Mouse (Mus musculus) midbrain, embryonic 16.5 days (tissue): ENCODE measurements around the gene Samd5. TPM values are rescaled to one million over a fixed set of nuclear protein-coding genes. Genes with fewer than 3 reads are reported as not detected.

Experiments
- ATAC-seq: fragments of 200-750 bp; cut with Nextera tagmentation; 2 replicates; pipeline ENCODE4 v1.8.0; 2017; ENCODE audit warnings: moderate TSS enrichment
- H3K27ac ChIP-seq: fragments of 300-500 bp; sonication (generic); 2 replicates; pipeline ENCODE4 v1.5.1; 2014; ENCODE audit warnings: mild to moderate bottlenecking, low read length, mixed read lengths
- H3K27me3 ChIP-seq: fragments of 300-500 bp; sonication (generic); 2 replicates; pipeline ENCODE4 v1.6.1; 2014; ENCODE audit warnings: low read depth, low read length, mixed read lengths; ENCODE audit not compliant: control insufficient read depth, insufficient read depth
- H3K36me3 ChIP-seq: fragments of 300-500 bp; sonication (generic); 2 replicates; pipeline ENCODE4 v1.6.1; 2014; ENCODE audit warnings: mild to moderate bottlenecking, low read length, moderate library complexity, mixed read lengths; ENCODE audit not compliant: control insufficient read depth, insufficient read depth
- H3K4me1 ChIP-seq: fragments of 300-500 bp; sonication (generic); 2 replicates; pipeline ENCODE4 v1.6.1; 2014; ENCODE audit warnings: mild to moderate bottlenecking, low read length, mixed read lengths; ENCODE audit not compliant: control insufficient read depth, insufficient read depth
- H3K4me2 ChIP-seq: fragments of 300-500 bp; sonication (generic); 2 replicates; pipeline ENCODE4 v1.6.1; 2014; ENCODE audit warnings: mild to moderate bottlenecking, low read length, mixed read lengths
- H3K4me3 ChIP-seq: fragments of 300-500 bp; sonication (generic); 2 replicates; pipeline ENCODE4 v1.5.1; 2014; ENCODE audit warnings: low read depth, mild to moderate bottlenecking, low read length, moderate library complexity, mixed read lengths
- H3K9ac ChIP-seq: fragments of 300-500 bp; sonication (generic); 2 replicates; pipeline ENCODE4 v1.6.1; 2014; ENCODE audit warnings: low read depth, low read length, mixed read lengths
- H3K9me3 ChIP-seq: fragments of 300-500 bp; sonication (generic); replicated peaks from 2 replicates; pipeline ENCODE4 v1.6.1; 2014; ENCODE audit warnings: mild to moderate bottlenecking, low read length, mixed read lengths; ENCODE audit not compliant: control insufficient read depth, poor library complexity, severe bottlenecking
- WGBS: fragments of 180-500 bp; shearing (Covaris S2); extraction: QIAGEN DNeasy Blood & Tissue Kit; methylation state at CpG from one replicate; pipeline ENCODE4 v1.1.7; 2014; 5-methylcytosine and 5-hydroxymethylcytosine counted together
- polyA plus RNA-seq: library from polyadenylated mRNA; unstranded; fragments of >200 nt; fragmentation: Nextera tagmentation; extraction: Ambion mirVana; gene quantifications from 2 replicates; pipeline ENCODE4 v1.2.1, GENCODE M21; 2015

Gene Samd5
- polyA plus RNA-seq, 1 experiment from 2014 or later = 7.7 TPM

DNA sequence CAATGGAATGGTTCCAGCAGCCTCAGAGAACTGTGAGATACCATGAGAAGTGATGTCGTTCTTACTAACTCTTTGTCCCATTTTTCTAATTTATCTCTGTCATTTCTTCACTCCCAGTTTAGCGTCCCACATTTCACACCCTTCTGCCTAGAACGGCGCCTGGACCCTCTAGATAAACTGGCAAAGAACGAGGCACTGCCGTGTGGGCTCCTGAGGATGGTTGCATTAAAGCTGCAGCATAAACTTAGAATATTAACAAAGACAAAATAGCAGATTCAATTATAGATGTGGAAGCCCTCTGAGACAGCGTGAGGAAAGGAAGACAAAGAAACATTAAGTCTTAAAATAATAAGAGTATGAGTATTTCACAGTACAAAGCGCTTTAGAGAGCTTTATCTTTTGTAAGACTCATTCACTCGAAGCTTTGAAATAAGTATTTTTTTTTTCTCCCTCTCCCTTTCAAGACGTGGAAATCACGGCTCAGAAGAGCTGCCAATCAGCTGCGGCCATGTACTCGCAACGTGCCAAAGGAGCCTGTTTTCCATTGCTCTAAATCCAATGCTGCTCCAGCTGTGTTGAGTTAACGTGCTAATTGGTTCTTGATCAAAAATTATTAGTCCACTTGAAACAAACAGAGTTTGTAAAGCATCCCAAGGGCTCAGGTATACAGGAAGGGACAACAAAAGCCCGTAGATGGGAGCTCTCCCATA lies 19.1 kb upstream of the Samd5 start:
- H3K4me2 ChIP-seq = peak overlapping the region; percentile 31; the same call in 1 of the 2 replicates
- H3K4me1 ChIP-seq = 0 out of 2 replicates have a peak, but pooled peaks cover 4% of the 10 kb centered on the region
- no peaks in the 10 kb centered on the region for H3K36me3 ChIP-seq
- WGBS = 32% methylated on average over 16 of the region's 16 CpGs
- H3K27me3 ChIP-seq = no peaks in the 10 kb centered on the region
- no peaks in the 10 kb centered on the region for H3K9me3 ChIP-seq
- no peak overlapping the region for H3K4me3 ChIP-seq
- H3K27ac ChIP-seq = peak overlapping the region; percentile 53; the same call in 1 of the 2 replicates
- H3K9ac ChIP-seq = no peak overlapping the region
- ATAC-seq = peak; percentile 70; the same call in 1 of the 2 replicates

GRCm38 (mm10) chr10:9680928-9681327 lies 5.9 kb upstream of the Samd5 start:
- WGBS = 96% methylated on average over 6 of the region's 6 CpGs
- ATAC-seq = no peak
- Histone ChIP-seq H3K27me3 (no peaks in the 10 kb centered on the region), H3K4me2 (no peak overlapping the region), H3K36me3 (no peaks in the 10 kb centered on the region), H3K9ac (no peak overlapping the region), H3K4me3 (no peak overlapping the region), H3K4me1 (peaks cover 15% of the 10 kb centered on the region), H3K9me3 (no peaks in the 10 kb centered on the region), H3K27ac (no peak overlapping the region)

DNA sequence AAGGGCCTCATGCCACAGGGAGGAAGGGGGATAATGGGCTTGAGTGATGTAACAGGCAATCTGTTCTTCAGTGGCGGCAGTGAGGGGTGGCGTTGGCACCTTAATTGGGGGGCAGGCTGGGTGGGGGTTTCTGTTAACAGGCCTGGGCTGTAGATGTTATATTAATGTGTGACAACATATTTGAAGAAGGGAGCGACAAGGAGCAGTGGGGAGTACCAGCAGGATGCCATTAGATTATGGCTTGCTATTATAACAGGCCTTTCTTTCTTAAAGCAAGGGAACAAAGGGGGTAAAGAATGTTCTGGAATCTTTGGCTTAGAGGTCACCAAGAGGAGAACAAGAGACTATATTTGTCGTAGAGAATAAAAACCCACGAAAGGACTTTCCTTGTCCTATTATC lies 4.9 kb upstream of the Samd5 start:
- Histone ChIP-seq H3K9me3 (no peaks in the 10 kb centered on the region), H3K4me3 (no peak overlapping the region), H3K36me3 (no peaks in the 10 kb centered on the region), H3K9ac (no peak overlapping the region), H3K27me3 (no peaks in the 10 kb centered on the region), H3K4me2 (no peak overlapping the region), H3K4me1 (peaks cover 16% of the 10 kb centered on the region), H3K27ac (no peak overlapping the region)
- no peak for ATAC-seq
- WGBS = 26% methylated on average over 5 of the region's 5 CpGs

DNA sequence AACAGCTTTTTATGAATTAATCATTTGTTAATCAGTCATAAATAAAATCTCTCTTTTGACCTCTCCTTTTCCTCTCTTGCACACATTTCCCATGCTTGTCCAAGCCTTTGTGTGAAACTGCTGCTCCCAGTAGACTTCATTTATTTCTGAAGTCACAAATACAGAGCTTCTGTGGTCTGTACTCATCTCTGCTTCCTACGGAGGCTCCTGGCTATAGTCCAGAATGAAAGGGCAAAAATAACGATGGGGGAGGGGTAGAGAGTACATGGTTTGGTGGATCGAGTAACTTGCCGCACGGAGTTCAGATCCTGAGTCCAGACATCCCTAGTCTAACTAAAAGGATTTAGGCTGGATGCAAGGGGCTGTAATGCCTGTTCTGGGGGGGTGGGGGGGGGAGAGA lies 3.1 kb upstream of the Samd5 start:
- Histone ChIP-seq H3K27me3 (no peaks in the 10 kb centered on the region), H3K4me3 (no peak overlapping the region), H3K9ac (no peak overlapping the region), H3K4me2 (no peak overlapping the region), H3K9me3 (no peaks in the 10 kb centered on the region), H3K4me1 (peaks cover 24% of the 10 kb centered on the region), H3K36me3 (no peaks in the 10 kb centered on the region), H3K27ac (no peak overlapping the region)
- ATAC-seq = no peak
- 25% methylated on average over 5 of the region's 5 CpGs for WGBS

- peaks cover 30% of the 10 kb centered on the region for H3K4me1 ChIP-seq
- peak overlapping the region; percentile 12; the same call in 1 of the 2 replicates for H3K27ac ChIP-seq
- H3K36me3 ChIP-seq = no peaks in the 10 kb centered on the region
- H3K9ac ChIP-seq = peak overlapping the region; percentile 32; the same call in 1 of the 2 replicates
- H3K9me3 ChIP-seq = no peaks in the 10 kb centered on the region
- 1% methylated on average over 17 of the region's 17 CpGs for whole genome bisulfite sequencing
- peak; percentile 68 for ATAC-seq
- H3K4me3 ChIP-seq = peak overlapping the region; percentile 12
- H3K4me2 ChIP-seq = peak overlapping the region; percentile 82
- H3K27me3 ChIP-seq = no peaks in the 10 kb centered on the region
Measured at GRCm38 (mm10) chr10:9676886-9677285, 1.9 kb upstream of the Samd5 start.

DNA sequence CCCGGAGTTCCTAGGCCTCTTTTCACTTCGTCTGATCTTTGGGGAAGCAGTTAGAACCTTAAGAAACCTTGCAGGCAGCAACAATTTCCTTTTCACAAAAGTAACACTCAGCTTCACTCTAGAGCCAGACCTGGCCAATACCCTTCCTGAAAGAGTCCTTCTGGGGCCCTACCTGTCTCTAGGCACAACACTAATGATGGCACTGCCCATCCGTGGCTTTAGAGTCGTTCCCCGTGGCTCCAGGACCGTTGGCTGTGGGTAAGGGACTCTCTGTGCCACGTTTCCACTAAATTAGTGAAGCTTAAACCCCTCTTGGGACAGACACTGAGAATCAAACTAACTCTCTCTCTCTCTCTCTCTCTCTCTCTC lies 1.4 kb upstream of the Samd5 start:
- ATAC-seq = no peak
- H3K4me3 ChIP-seq = no peak overlapping the region
- peak overlapping the region; percentile 82 for H3K4me2 ChIP-seq
- peak overlapping the region; percentile 96 for H3K9ac ChIP-seq
- no peaks in the 10 kb centered on the region for H3K36me3 ChIP-seq
- H3K9me3 ChIP-seq = no peaks in the 10 kb centered on the region
- H3K27me3 ChIP-seq = no peaks in the 10 kb centered on the region
- H3K27ac ChIP-seq = peak overlapping the region; percentile 87
- WGBS = 2% methylated on average over 7 of the region's 7 CpGs
- peaks cover 30% of the 10 kb centered on the region for H3K4me1 ChIP-seq

GRCm38 (mm10) chr10:9675550-9676417 lies 776 bp upstream of the Samd5 start:
- peak overlapping the region; percentile 81 for H3K4me3 ChIP-seq
- H3K27me3 ChIP-seq = no peaks in the 10 kb centered on the region
- H3K4me2 ChIP-seq = peak overlapping the region; percentile 82
- ATAC-seq = peak; percentile 71
- peak overlapping the region; percentile 87 for H3K27ac ChIP-seq
- H3K9ac ChIP-seq = peak overlapping the region; percentile 96
- no peaks in the 10 kb centered on the region for H3K9me3 ChIP-seq
- peaks cover 30% of the 10 kb centered on the region for H3K4me1 ChIP-seq
- WGBS = 2% methylated on average over 36 of the region's 36 CpGs
- H3K36me3 ChIP-seq = no peaks in the 10 kb centered on the region

DNA sequence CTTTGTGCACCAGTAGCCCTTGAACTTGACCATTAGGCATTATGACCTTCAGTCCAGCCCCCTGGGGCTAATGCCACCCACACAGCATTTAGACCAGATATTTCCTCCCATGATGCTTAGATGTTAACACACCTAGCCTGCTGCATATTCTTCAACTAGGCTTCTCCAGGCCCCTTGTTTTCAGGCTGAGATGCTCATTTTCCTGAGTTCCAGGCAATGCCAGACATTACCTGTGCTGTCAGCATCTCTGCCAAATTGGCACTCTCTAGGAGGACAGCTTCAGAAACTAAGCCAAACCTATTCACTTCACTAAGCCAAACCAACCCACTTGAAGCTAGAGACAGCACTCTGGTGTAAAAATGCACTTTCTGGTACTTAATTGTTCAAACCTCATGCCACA lies 1.7 kb downstream of the Samd5 start:
- ATAC-seq = no peak
- Histone ChIP-seq H3K27ac (peak overlapping the region; percentile 38; the same call in 1 of the 2 replicates), H3K4me1 (peaks cover 33% of the 10 kb centered on the region), H3K4me3 (peak overlapping the region; percentile 81), H3K27me3 (no peaks in the 10 kb centered on the region), H3K9ac (peak overlapping the region; percentile 96), H3K36me3 (no peaks in the 10 kb centered on the region), H3K4me2 (peak overlapping the region; percentile 82), H3K9me3 (no peaks in the 10 kb centered on the region)

- peak overlapping the region; percentile 82 for H3K4me2 ChIP-seq
Measured at GRCm38 (mm10) chr10:9672751-9673150, 2.3 kb downstream of the Samd5 start.

More at GRCm38 (mm10) chr10:9672751-9673150, 2.3 kb downstream of the Samd5 start:
- no peak overlapping the region for H3K27ac ChIP-seq
- no peak for ATAC-seq
- no peaks in the 10 kb centered on the region for H3K27me3 ChIP-seq
- H3K4me3 ChIP-seq = peak overlapping the region; percentile 81
- H3K9ac ChIP-seq = peak overlapping the region; percentile 96; the same call in 1 of the 2 replicates
- H3K36me3 ChIP-seq = no peaks in the 10 kb centered on the region
- WGBS = 76% methylated on average over 5 of the region's 5 CpGs
- H3K4me1 ChIP-seq = peaks cover 32% of the 10 kb centered on the region
- no peaks in the 10 kb centered on the region for H3K9me3 ChIP-seq
